Comparison of ENCODE assay signal across 29 mouse cellular contexts in genomic region chr9:31092833-31093195, GRCm38 (mm10). TPM values are rescaled to one million over a fixed set of nuclear protein-coding genes. Genes with fewer than 3 reads are reported as not detected.
A peak's percentile ranks its signal among the peaks of the same experiment; 100 is the strongest.
DNase-seq lines count a peak whose midpoint lies in the region; ATAC-seq and TF ChIP-seq lines count a peak whose summit lies in the region.
"Had no signal": no experiment of that assay in that cellular context is flagged by ENCODE, and none has a peak within 500 bp of the region (broad histone marks: within the 10 kb centered on the region; RNA-seq: fewer than 3 reads in every experiment).

No protein-coding gene starts in this region.

- no peaks in the 10 kb centered on the region for H3K36me3 ChIP-seq in forebrain, embryonic 11.5 days (ENCODE audit: control insufficient read depth, insufficient read depth, low read length)
- H3K36me3 ChIP-seq in forebrain, embryonic 13.5 days (ENCODE audit: poor library complexity, severe bottlenecking): no peaks in the 10 kb centered on the region
- H3K36me3 ChIP-seq in intestine, embryonic 14.5 days (ENCODE audit: control insufficient read depth, insufficient read depth, low read length): no peaks in the 10 kb centered on the region
- H3K36me3 ChIP-seq in intestine, postnatal 0 days (ENCODE audit: control insufficient read depth, insufficient read depth): peaks cover 21% of the 10 kb centered on the region
- peaks cover 77% of the 10 kb centered on the region for H3K36me3 ChIP-seq in E14TG2a.4 (ENCODE audit: insufficient read depth, low read length)
- H3K36me3 ChIP-seq: embryonic facial prominence, embryonic 10.5 days; embryonic facial prominence, embryonic 13.5 days; G1E; heart, embryonic 12.5 days; heart, embryonic 15.5 days had no signal

- H3K27me3 ChIP-seq in forebrain, embryonic 11.5 days (ENCODE audit: control insufficient read depth, insufficient read depth, low read length): no peaks in the 10 kb centered on the region
- no peaks in the 10 kb centered on the region for H3K27me3 ChIP-seq in forebrain, embryonic 13.5 days
- no peaks in the 10 kb centered on the region for H3K27me3 ChIP-seq in intestine, embryonic 14.5 days (replicated peaks; ENCODE audit: control insufficient read depth, insufficient read depth, low read length)
- H3K27me3 ChIP-seq in intestine, postnatal 0 days (replicated peaks; ENCODE audit: control insufficient read depth, insufficient read depth, low read length): no peaks in the 10 kb centered on the region
- H3K27me3 ChIP-seq in E14TG2a.4 (ENCODE audit: insufficient read depth, low read length): peaks cover 13% of the 10 kb centered on the region
- H3K27me3 ChIP-seq: embryonic facial prominence, embryonic 13.5 days had no signal

- no peak overlapping the region for H3K27ac ChIP-seq in forebrain, embryonic 11.5 days (ENCODE audit: low read depth, low read length)
- H3K27ac ChIP-seq in forebrain, embryonic 13.5 days: no peak overlapping the region
- no peak overlapping the region for H3K27ac ChIP-seq in intestine, embryonic 14.5 days (ENCODE audit: low read depth)
- no peak overlapping the region for H3K27ac ChIP-seq in intestine, postnatal 0 days (ENCODE audit: low read depth, low read length)
- H3K27ac ChIP-seq: embryonic facial prominence, embryonic 10.5 days; embryonic facial prominence, embryonic 13.5 days; heart, embryonic 15.5 days; hindbrain, embryonic 14.5 days; hindbrain, postnatal 0 days had no signal

- no peak for TF ChIP-seq CTCF in intestine, postnatal 0 days (IDR thresholded peaks at IDR 0.05; ENCODE audit: low read depth)
- no peak for TF ChIP-seq CTCF in E14TG2a.4 (conservative IDR thresholded peaks at IDR 0.05; ENCODE audit: low read length)

- peak; percentile 43 for DNase-seq in forebrain, embryonic 11.5 days (ENCODE audit: low spot score)
- DNase-seq in intestine, embryonic 14.5 days (ENCODE audit: low spot score): peak; percentile 35
- DNase-seq in cerebellum, adult 9-10 months: no peak
- DNase-seq: adrenal gland, adult 2 months; adrenal gland, postnatal 14 days; cerebellum, adult 11 months; cerebellum, adult 2 months; cerebellum, postnatal 10 days; cerebellum, postnatal 36 days; embryo, embryonic 11 days; forebrain, postnatal 0 days; gastrocnemius, postnatal 25 days; heart, postnatal 14 days; heart, postnatal 4 days; kidney, adult 11 months had no signal

- H3K4me1 ChIP-seq in forebrain, embryonic 11.5 days (replicated peaks; ENCODE audit: control insufficient read depth, insufficient read depth, low read length): no peaks in the 10 kb centered on the region
- H3K4me1 ChIP-seq in forebrain, embryonic 13.5 days: no peaks in the 10 kb centered on the region
- no peaks in the 10 kb centered on the region for H3K4me1 ChIP-seq in intestine, embryonic 14.5 days (replicated peaks; ENCODE audit: control insufficient read depth, insufficient read depth, low read length)
- H3K4me1 ChIP-seq in intestine, postnatal 0 days (replicated peaks; ENCODE audit: control insufficient read depth, insufficient read depth, low read length): no peaks in the 10 kb centered on the region
- peaks cover 54% of the 10 kb centered on the region for H3K4me1 ChIP-seq in E14TG2a.4 (replicated peaks; ENCODE audit: low read depth, low read length)
- H3K4me1 ChIP-seq: embryonic facial prominence, embryonic 13.5 days had no signal

- WGBS in forebrain, embryonic 11.5 days: 95% methylated on average over 10 of the region's 10 CpGs
- WGBS in forebrain, embryonic 13.5 days: 93% methylated on average over 10 of the region's 10 CpGs
- 92% methylated on average over 10 of the region's 10 CpGs for WGBS in intestine, embryonic 14.5 days
- 89% methylated on average over 10 of the region's 10 CpGs for WGBS in intestine, postnatal 0 days

- ATAC-seq in forebrain, embryonic 11.5 days (replicated peaks; ENCODE audit: low FRiP score): no peak
- no peak for ATAC-seq in forebrain, embryonic 13.5 days
- no peak for ATAC-seq in intestine, embryonic 14.5 days (replicated peaks; ENCODE audit: low FRiP score, low TSS enrichment, low read depth)
- ATAC-seq in intestine, postnatal 0 days: no peak
- ATAC-seq: forebrain, embryonic 14.5 days; forebrain, postnatal 0 days; hindbrain, postnatal 0 days; inflammation-experienced regulatory T-cells, adult 6 months; Patski had no signal

- no peaks in the 10 kb centered on the region for H3K9me3 ChIP-seq in forebrain, embryonic 11.5 days (ENCODE audit: control insufficient read depth, low read length)
- H3K9me3 ChIP-seq in forebrain, embryonic 13.5 days (replicated peaks): no peaks in the 10 kb centered on the region
- no peaks in the 10 kb centered on the region for H3K9me3 ChIP-seq in intestine, embryonic 14.5 days (ENCODE audit: control insufficient read depth, low read length)
- no peaks in the 10 kb centered on the region for H3K9me3 ChIP-seq in intestine, postnatal 0 days (ENCODE audit: control insufficient read depth)
- no peaks in the 10 kb centered on the region for H3K9me3 ChIP-seq in E14TG2a.4 (ENCODE audit: low read length)
- H3K9me3 ChIP-seq: embryonic facial prominence, embryonic 10.5 days; embryonic facial prominence, embryonic 13.5 days; G1E; heart, embryonic 12.5 days; heart, embryonic 15.5 days had no signal

- no peak overlapping the region for H3K4me3 ChIP-seq in forebrain, embryonic 11.5 days (ENCODE audit: low read depth, low read length)
- H3K4me3 ChIP-seq in forebrain, embryonic 13.5 days: no peak overlapping the region
- no peak overlapping the region for H3K4me3 ChIP-seq in intestine, embryonic 14.5 days (ENCODE audit: low read depth, low read length)
- H3K4me3 ChIP-seq in intestine, postnatal 0 days (ENCODE audit: low read depth, low read length): no peak overlapping the region
- H3K4me3 ChIP-seq in E14TG2a.4 (replicated peaks; ENCODE audit: low read length): peak overlapping the region; percentile 41
- H3K4me3 ChIP-seq: embryonic facial prominence, embryonic 10.5 days; embryonic facial prominence, embryonic 13.5 days; erythroblast, embryonic 14.5 days; heart, embryonic 12.5 days; heart, embryonic 15.5 days had no signal

- H3K4me2 ChIP-seq in forebrain, embryonic 11.5 days (ENCODE audit: low read depth, low read length, severe bottlenecking): no peak overlapping the region
- H3K4me2 ChIP-seq in forebrain, embryonic 13.5 days: no peak overlapping the region
- no peak overlapping the region for H3K4me2 ChIP-seq in intestine, embryonic 14.5 days (ENCODE audit: low read length)
- H3K4me2 ChIP-seq in intestine, postnatal 0 days (replicated peaks; ENCODE audit: low read depth): no peak overlapping the region
- H3K4me2 ChIP-seq: embryonic facial prominence, embryonic 13.5 days; heart, embryonic 12.5 days; heart, embryonic 15.5 days; hindbrain, embryonic 14.5 days had no signal

- no peak overlapping the region for H3K9ac ChIP-seq in forebrain, embryonic 11.5 days (ENCODE audit: low read length)
- no peak overlapping the region for H3K9ac ChIP-seq in forebrain, embryonic 13.5 days
- no peak overlapping the region for H3K9ac ChIP-seq in intestine, embryonic 14.5 days (ENCODE audit: low read length)
- no peak overlapping the region for H3K9ac ChIP-seq in intestine, postnatal 0 days (ENCODE audit: low read depth, low read length)
- H3K9ac ChIP-seq: embryonic facial prominence, embryonic 13.5 days; forebrain, postnatal 0 days; heart, embryonic 12.5 days; heart, embryonic 15.5 days; hindbrain, embryonic 14.5 days had no signal

RNA-seq across cellular contexts. Expression of gene St14, which starts 38.8 kb away (rescaled TPM):
- polyA plus RNA-seq in forebrain, embryonic 11.5 days (2014; fragmentation: Nextera tagmentation; extraction: Ambion mirVana): 2.7 and 3.7 TPM in 2 replicates
- polyA plus RNA-seq in forebrain, embryonic 13.5 days (2015; fragmentation: Nextera tagmentation; extraction: Ambion mirVana): 0.09 and 0.21 TPM in 2 replicates
- 55.7 and 60.8 TPM in 2 replicates for polyA plus RNA-seq in intestine, embryonic 14.5 days (2014; fragmentation: Nextera tagmentation; extraction: Ambion mirVana)
- 58.6 and 63.4 TPM in 2 replicates for polyA plus RNA-seq in intestine, postnatal 0 days (2015; fragmentation: Nextera tagmentation; extraction: Ambion mirVana)
- polyA plus RNA-seq: G1E, Patski had no signal

Comparison
In these comparisons a context has a peak if more than half of its experiments do, and no peak if none do; other contexts are left out.
1. RNA of gene St14, which starts 38.8 kb away (polyA plus RNA-seq): 58.6 to 63.4 TPM in intestine, postnatal 0 days and 55.7 to 60.8 TPM in intestine, embryonic 14.5 days; 2.7 to 3.7 TPM in forebrain, embryonic 11.5 days and 0.09 to 0.21 TPM in forebrain, embryonic 13.5 days; every median in the first group is over 10 times any median in the second.